Mouse (Mus musculus) neural tube, embryonic 11.5 days (tissue): ENCODE data around the gene Klhl6. TPM values are rescaled to one million over a fixed set of nuclear protein-coding genes. Genes with fewer than 3 reads are reported as not detected.
A peak's percentile ranks its signal among the peaks of the same experiment; 100 is the strongest.
"Not testable (repeated sequence)": the region's sequence is repeated elsewhere in the genome, so short reads cannot be mapped to it uniquely, and the experiment has no call there.

Source experiments
- ATAC-seq: fragments of 200-750 bp; cut with Nextera tagmentation; 2 replicates; pipeline ENCODE4 v1.8.0; 2017; ENCODE audit warnings: moderate number of reproducible peaks, mild to moderate bottlenecking, moderate TSS enrichment, moderate library complexity; ENCODE audit not compliant: insufficient read depth, low FRiP score, low TSS enrichment
- DNase-seq: peaks from one replicate; pipeline ENCODE4 v3.0.0-alpha.2; 2015; ENCODE audit warnings: low spot score
- H3K27ac ChIP-seq: fragments of 300-500 bp; sonication (generic); 2 replicates; pipeline ENCODE4 v1.5.1; 2014; ENCODE audit warnings: low read depth, mild to moderate bottlenecking, low read length
- H3K27me3 ChIP-seq: fragments of 300-500 bp; sonication (generic); 2 replicates; pipeline ENCODE4 v1.6.1; 2014; ENCODE audit warnings: mild to moderate bottlenecking, low read length, mixed read lengths; ENCODE audit not compliant: control insufficient read depth, insufficient read depth
- H3K36me3 ChIP-seq: fragments of 300-500 bp; sonication (generic); 2 replicates; pipeline ENCODE4 v1.6.1; 2014; ENCODE audit warnings: mild to moderate bottlenecking, low read length, moderate library complexity, mixed read lengths; ENCODE audit not compliant: control insufficient read depth, insufficient read depth
- H3K4me1 ChIP-seq: fragments of 300-500 bp; sonication (generic); 2 replicates; pipeline ENCODE4 v1.6.1; 2014; ENCODE audit warnings: low read length, mixed read lengths; ENCODE audit not compliant: control insufficient read depth, insufficient read depth
- H3K4me2 ChIP-seq: fragments of 300-500 bp; sonication (generic); 2 replicates; pipeline ENCODE4 v1.6.1; 2014; ENCODE audit warnings: low read depth, mild to moderate bottlenecking, moderate library complexity
- H3K4me3 ChIP-seq: fragments of 300-500 bp; sonication (generic); 2 replicates; pipeline ENCODE4 v1.5.1; 2014; ENCODE audit warnings: low read depth, low read length
- H3K9ac ChIP-seq: fragments of 300-500 bp; sonication (generic); 2 replicates; pipeline ENCODE4 v1.6.1; 2014; ENCODE audit warnings: mild to moderate bottlenecking, low read length
- H3K9me3 ChIP-seq: fragments of 300-500 bp; sonication (generic); 2 replicates; pipeline ENCODE4 v1.6.1; 2016; ENCODE audit warnings: low read length; ENCODE audit not compliant: control insufficient read depth
- WGBS: fragments of 180-500 bp; shearing (Covaris S2); extraction: QIAGEN DNeasy Blood & Tissue Kit; methylation state at CpG from one replicate; pipeline ENCODE4 v1.1.7; 2014; 5-methylcytosine and 5-hydroxymethylcytosine counted together
- polyA plus RNA-seq: library from polyadenylated mRNA; unstranded; fragments of >200 nt; fragmentation: Nextera tagmentation; extraction: Ambion mirVana; gene quantifications from 2 replicates; pipeline ENCODE4 v1.2.1, GENCODE M21; 2014

Klhl6 gene
- polyA plus RNA-seq = 8.1 and 9.7 TPM in 2 replicates

DNA sequence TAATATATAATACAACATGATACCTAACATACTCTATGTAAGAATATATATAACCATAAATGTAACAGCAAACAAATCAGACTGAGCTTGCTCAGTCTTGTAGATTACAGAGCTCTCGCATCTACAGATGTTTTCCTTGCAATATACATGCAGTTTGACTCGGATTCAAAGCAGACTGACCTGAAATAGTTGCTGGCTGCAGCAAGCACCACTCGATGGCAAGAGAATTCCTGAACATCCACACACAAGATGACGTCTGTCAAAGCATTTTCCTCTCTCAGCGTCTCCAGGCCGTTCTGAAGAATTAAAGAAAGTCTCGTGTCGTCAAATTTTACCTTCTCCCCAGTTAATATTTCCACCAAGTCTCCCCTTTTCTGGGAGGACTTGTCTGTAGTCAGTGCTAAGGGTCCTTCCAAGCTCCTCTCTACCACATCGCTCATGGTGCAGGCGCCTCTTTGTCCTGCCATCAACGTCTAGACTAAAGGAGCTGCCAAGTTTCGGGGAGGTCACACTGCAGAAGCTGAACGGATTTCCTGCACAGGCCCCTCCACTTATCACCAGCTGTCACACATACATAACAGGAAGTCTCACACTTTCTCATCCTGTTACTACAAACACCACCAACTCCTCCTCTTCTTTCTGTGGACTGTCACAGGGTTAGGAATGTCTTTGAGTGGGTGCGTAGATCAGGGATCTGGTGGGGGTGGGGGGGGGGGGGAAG lies at the start of gene Klhl6:
TSS of gene Klhl6 (minus strand) at position 501 of the 721 bp plus-strand sequence.
- DNase-seq = peak; percentile 19
- no peak within 1 kb of the TSS for H3K9ac ChIP-seq
- no peak for ATAC-seq
- no peak within 1 kb of the TSS for H3K4me2 ChIP-seq
- H3K27me3 ChIP-seq = no peaks in the 10 kb centered on the region
- H3K9me3 ChIP-seq = no peaks in the 10 kb centered on the region
- H3K4me3 ChIP-seq = no peak within 1 kb of the TSS
- H3K36me3 ChIP-seq = no peaks in the 10 kb centered on the region
- H3K27ac ChIP-seq = no peak within 1 kb of the TSS
- 78% methylated on average over 14 of the region's 14 CpGs for WGBS
- no peaks in the 10 kb centered on the region for H3K4me1 ChIP-seq

DNA sequence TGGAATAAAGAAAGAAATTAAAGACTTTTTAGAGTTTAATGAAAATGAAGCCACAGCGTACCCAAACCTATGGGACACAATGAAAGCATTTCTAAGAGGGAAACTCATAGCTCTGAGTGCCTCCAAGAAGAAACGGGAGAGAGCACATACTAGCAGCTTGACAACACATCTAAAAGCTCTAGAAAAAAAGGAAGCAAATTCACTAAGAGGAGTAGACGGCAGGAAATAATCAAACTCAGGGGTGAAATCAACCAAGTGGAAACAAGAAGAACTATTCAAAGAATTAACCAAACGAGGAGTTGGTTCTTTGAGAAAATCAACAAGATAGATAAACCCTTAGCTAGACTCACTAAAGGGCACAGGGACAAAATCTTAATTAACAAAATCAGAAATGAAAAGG lies 44.4 kb upstream of the Klhl6 start:
- ATAC-seq = not testable (repeated sequence)

DNA sequence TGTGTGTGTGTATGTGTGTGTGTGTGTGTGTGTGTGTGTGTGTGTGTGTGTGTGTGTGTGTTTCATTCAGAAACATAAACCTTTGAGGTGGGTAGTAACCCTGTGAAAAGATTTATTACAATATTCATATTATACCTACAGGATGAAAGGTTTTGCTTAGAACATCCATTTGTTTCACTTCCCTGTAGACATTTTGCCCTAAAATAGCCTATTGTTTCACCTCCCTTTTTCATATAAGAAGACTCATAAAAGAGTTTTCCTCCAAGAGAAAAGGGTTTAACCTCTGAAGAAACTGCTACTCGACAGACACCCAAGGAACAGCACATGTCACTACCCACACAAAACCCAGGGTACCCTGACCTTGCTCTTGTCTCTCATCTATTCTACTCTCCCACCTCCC lies 40.0 kb upstream of the Klhl6 start:
- Histone ChIP-seq H3K9ac (no peak overlapping the region), H3K27ac (no peak overlapping the region), H3K4me1 (no peaks in the 10 kb centered on the region), H3K36me3 (no peaks in the 10 kb centered on the region), H3K4me3 (no peak overlapping the region), H3K27me3 (no peaks in the 10 kb centered on the region), H3K9me3 (no peaks in the 10 kb centered on the region), H3K4me2 (no peak overlapping the region)
- no peak for DNase-seq
- 90% methylated on average over 1 of the region's 1 CpGs for WGBS
- ATAC-seq = no peak

More for the DNA sequence above, 44.4 kb upstream of the Klhl6 start:
- not testable (repeated sequence) for H3K27me3 ChIP-seq, H3K36me3 ChIP-seq, H3K9ac ChIP-seq, H3K4me2 ChIP-seq, H3K4me1 ChIP-seq, DNase-seq, H3K4me3 ChIP-seq, H3K9me3 ChIP-seq, H3K27ac ChIP-seq
- WGBS = 100% methylated on average over 2 of the region's 4 CpGs

DNA sequence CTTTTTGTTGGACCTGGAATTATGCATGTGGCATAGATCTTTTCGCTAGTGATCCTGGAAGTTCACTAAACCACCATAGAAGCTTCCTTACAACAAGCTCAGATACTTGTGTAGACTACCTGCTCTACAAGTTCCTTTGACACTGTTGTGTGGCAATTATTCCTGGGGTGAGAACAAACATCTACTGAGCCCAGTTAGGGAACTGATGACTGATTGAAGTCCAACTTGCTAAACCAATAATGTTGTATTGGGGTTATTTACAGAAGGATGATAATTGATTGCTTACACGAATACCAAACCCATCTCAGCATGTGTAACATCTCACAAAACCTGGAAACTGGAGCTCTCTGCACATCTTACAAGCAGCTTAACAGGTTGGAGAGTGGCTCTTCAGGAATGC lies 39.0 kb upstream of the Klhl6 start:
- Histone ChIP-seq H3K4me3 (no peak overlapping the region), H3K27ac (no peak overlapping the region), H3K27me3 (no peaks in the 10 kb centered on the region), H3K4me2 (no peak overlapping the region), H3K9ac (no peak overlapping the region), H3K9me3 (no peaks in the 10 kb centered on the region), H3K36me3 (no peaks in the 10 kb centered on the region), H3K4me1 (no peaks in the 10 kb centered on the region)
- DNase-seq (no peak), ATAC-seq (no peak)
- 69% methylated on average over 2 of the region's 2 CpGs for WGBS

DNA sequence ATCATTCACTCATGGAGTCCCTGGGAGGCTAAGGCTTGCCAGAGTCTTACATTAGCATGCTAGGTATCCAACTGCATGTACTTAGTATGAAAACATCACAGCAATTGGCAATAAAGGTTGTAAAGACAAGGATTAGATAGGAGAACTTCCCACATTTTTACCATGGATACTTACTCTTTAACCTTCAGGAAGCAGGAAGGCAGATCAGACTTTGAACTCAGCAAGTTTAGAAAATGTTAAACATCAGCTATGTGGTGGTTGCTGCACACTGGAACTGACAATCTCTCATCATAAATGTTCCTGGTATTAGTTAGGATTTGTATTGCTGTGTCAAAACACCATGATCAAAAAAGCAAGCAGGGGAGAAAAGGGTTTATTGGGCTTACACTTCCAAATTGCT lies 29.8 kb upstream of the Klhl6 start:
- Histone ChIP-seq H3K27me3 (no peaks in the 10 kb centered on the region), H3K4me2 (no peak overlapping the region), H3K36me3 (no peaks in the 10 kb centered on the region), H3K4me1 (no peaks in the 10 kb centered on the region), H3K9me3 (no peaks in the 10 kb centered on the region), H3K4me3 (no peak overlapping the region), H3K9ac (no peak overlapping the region), H3K27ac (no peak overlapping the region)
- DNase-seq = no peak
- ATAC-seq = no peak

DNA sequence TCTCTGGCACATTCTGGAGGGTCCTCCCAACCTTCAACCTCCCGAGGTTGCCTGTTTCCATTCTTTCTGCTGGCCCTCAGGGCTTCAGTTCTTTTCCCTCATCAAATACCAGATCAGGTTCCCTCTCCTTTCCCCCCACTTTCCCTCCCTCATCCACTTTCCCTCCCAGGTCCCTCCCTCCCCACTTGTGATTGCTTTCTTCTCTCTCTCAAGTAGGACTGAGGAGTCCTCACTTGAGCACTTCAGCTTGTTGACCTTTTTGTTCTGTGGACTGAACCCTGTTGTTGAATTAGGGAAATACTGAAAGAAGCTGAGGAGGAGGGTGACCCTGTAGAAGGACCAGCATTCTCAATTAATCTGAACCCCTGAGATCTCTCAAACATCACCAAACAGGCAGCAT lies 23.2 kb upstream of the Klhl6 start:
- H3K27me3 ChIP-seq = no peaks in the 10 kb centered on the region
- H3K36me3 ChIP-seq = no peaks in the 10 kb centered on the region
- H3K27ac ChIP-seq = no peak overlapping the region
- no peak overlapping the region for H3K4me2 ChIP-seq
- H3K9ac ChIP-seq = no peak overlapping the region
- no peak for DNase-seq
- H3K9me3 ChIP-seq = no peaks in the 10 kb centered on the region
- no peak for ATAC-seq
- H3K4me3 ChIP-seq = no peak overlapping the region
- no peaks in the 10 kb centered on the region for H3K4me1 ChIP-seq
- WGBS = 76% methylated on average over 1 of the region's 1 CpGs

DNA sequence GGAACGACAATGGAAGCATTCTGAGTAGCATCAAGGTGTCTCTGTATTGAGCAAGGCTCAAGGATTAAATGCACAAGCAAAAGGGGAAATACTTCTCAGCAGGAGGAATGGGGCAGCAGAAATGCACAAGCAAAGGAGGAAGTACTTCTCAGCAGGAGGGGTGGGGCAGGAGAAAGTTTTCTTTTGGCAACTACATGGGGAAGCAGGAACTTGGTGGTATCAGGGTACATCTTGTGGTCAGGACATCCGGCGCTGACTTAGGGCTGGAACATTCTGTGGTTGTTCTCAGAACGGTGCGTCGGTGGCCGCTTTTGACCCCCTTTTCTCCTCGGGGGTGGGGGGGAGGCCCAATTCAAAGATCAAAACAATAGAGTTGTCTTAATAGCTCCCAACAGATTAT lies 17.4 kb upstream of the Klhl6 start:
- DNase-seq, H3K27ac ChIP-seq, H3K27me3 ChIP-seq, H3K36me3 ChIP-seq, H3K9me3 ChIP-seq, H3K4me2 ChIP-seq, H3K4me3 ChIP-seq, H3K4me1 ChIP-seq, H3K9ac ChIP-seq, ATAC-seq: not testable (repeated sequence)
- 91% methylated on average over 8 of the region's 8 CpGs for WGBS

DNA sequence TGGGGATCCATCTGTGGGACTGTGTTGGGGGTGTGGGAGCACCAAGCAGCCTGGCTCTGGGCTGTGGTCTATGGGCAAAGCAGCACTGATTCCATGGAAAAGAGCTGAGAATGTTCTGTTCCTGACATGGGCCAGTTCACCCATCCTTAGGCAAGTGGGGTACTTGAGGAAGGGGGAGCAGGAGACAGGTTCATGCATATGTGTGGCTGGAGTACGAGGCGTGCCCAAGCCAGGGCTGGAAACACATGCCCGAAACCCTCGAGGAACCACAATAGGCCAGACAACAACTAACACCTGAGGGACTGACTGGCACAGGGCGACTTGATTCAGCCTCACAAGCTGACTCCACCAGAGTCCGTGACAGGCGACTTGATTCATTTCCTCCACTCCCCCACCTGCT lies 14.8 kb upstream of the Klhl6 start:
- Histone ChIP-seq H3K4me2 (no peak overlapping the region), H3K4me3 (no peak overlapping the region), H3K9ac (no peak overlapping the region), H3K9me3 (no peaks in the 10 kb centered on the region), H3K36me3 (no peaks in the 10 kb centered on the region), H3K4me1 (no peaks in the 10 kb centered on the region), H3K27ac (no peak overlapping the region), H3K27me3 (no peaks in the 10 kb centered on the region)
- ATAC-seq (no peak), DNase-seq (no peak)
- WGBS = 90% methylated on average over 7 of the region's 7 CpGs

DNA sequence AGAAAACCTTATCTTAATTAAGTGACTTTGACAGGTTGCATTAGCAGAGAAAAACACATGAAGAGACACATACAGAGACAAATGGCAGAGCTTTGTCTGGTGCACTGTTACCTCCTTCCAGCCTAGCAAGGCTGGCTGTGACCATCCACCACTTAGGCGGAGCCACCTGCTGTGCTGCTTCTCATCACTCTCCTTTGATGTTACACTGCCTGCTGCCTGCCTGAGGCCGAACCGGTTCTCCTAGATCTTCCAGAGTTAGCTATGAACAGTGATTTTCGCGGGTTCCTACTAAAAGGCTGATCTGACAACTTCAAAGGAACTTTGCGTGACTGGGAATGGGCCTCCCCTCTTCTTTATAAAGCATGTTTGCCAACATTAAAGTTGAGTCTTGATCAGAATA lies 14.1 kb upstream of the Klhl6 start:
- WGBS = 10% methylated on average over 6 of the region's 6 CpGs
- H3K4me3 ChIP-seq, H3K9me3 ChIP-seq, H3K36me3 ChIP-seq, H3K4me2 ChIP-seq, H3K27ac ChIP-seq, H3K4me1 ChIP-seq, H3K9ac ChIP-seq, H3K27me3 ChIP-seq, DNase-seq, ATAC-seq: not testable (repeated sequence)
